Mouse (Mus musculus) left cerebral cortex, adult 18-20 months (tissue): ENCODE results near the gene Prr15. TPM values are rescaled to one million over a fixed set of nuclear protein-coding genes. Genes with fewer than 3 reads are reported as not detected.

ENCODE experiments used
- total RNA-seq, 2 experiments: library from RNA; stranded (reverse); gene quantifications; 2 replicates each; pipeline ENCODE4 v1.2.3; 2021

Prr15 gene
- total RNA-seq, 2 experiments from 2014 or later: 1.3 to 3.7 TPM

Other genes starting within 250 kb of the Prr15 start
- gene Wipf3, start 103.8 kb downstream of the Prr15 start, total RNA-seq: 10 to 100 TPM; 73.0 to 85.6 TPM
- gene Scrn1, start 240.7 kb downstream of the Prr15 start, total RNA-seq: 100 to 1,000 TPM; 148 TPM